Mouse (Mus musculus): ENCODE measurements around the gene Fam71b. TPM values are rescaled to one million over a fixed set of nuclear protein-coding genes. Genes with fewer than 3 reads are reported as not detected.

The Fam71b gene
- total RNA-seq (2021), result not detected

DNA sequence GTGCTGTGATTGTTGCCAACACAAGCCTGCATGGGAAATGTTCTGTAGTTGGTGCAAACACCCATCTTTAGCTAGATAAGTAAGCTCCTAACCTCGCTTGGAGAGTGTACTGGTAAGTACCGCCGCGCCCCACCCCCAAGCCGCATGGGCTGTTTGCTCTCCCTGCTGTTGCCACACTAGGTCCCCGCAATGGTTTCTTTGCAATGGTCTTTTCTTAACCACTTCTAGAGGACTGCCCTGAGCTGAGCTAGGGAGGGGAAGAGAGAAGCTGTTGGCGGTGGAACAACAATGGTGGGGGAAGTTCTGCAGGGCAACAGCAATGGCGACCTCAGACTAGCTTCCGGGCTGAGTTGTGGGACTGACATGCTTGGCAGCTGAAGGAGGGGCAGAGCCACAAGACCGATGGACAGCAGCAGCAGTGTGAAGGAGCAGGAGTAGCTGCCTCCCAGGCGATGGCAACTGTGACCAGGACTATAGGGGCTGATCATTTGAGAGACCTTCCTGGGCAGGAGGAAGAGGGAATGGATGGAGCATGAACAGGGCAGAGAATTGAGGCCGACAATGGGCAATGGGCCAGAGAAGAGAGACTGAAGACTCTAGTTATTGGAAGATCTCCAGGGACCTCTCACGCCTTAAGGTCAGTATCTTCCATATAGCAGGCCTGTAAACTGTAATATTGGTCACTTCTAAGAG lies at the start of gene Fam71b:
Fam71b (plus strand) TSS at position 393 of the 693 bp plus-strand sequence.
- DNase-seq, result no peak

GRCm38 (mm10) chr11:46347756-46348155 lies 48.6 kb upstream of the Fam71b start:
- no peak for DNase-seq

GRCm38 (mm10) chr11:46348416-46348815 lies 47.9 kb upstream of the Fam71b start:
- no peak for DNase-seq

GRCm38 (mm10) chr11:46349681-46350410 lies 46.5 kb upstream of the Fam71b start:
- no peak for DNase-seq

DNA sequence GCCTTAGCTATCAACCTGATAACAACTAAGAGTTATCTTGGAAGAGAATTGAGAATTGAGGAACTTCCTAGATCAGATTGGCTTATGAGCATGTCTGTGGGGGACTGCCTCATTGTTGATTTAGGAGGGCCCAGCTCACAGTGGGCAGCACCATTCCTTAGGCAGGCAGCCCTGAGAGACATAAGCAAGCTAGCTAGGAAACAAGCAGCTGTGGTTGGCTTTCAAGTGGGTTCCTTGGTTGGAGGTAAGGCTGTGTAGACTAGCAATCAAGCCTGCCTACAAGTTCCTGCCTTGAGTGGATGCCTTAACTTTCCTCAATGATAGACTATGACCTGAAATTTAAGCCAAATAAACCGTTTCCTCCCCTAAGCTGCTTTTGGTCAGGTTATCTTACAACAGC lies 38.0 kb upstream of the Fam71b start:
- no peak for DNase-seq

- no peak for DNase-seq
These were observed 35.2 kb upstream of the Fam71b start for GRCm38 (mm10) chr11:46360991-46361665.

DNA sequence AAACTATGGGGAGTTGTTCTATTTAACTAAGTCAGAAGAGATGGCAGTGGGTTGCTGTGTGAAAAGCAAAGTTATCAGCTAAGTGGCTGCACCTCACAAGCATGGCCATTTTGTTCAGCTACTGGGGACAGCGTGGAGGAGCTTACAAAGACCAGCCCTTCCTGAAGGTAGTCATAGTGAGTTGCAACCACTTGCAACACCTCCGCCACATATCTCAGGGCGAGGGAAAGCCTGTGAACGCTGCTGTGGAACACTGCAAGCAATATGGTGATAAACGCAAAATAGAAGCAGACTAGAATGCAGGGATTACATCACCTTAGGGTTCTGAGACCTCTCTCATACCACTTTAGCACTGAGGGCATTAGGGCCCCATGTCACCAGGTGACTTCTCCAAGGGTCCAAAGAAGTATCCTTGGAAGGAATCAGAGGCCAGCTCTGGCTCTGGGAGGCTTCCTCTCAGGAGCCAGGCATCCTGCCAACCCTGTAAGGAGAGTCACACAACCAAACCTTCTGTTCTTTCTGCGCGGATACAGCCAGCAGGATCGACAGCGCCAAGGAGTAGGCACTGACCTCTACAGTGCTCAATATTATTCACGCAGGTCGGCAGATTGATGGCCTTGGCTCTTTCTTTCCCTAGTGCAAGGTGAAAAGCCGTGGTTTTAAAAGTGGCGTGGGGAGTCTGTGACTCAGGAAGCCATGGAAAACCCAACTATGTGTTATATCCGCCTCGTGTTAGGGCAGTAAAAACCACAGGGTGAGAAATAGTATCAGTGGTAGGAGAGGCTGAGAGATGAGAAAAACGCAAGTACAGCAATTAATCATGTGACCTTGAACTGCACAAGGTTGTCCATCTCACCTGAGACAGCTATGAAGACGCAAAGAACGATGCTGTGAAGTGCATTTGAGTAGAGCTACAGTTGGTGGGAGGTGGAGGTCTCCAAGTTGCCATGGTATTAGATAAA lies 34.0 kb upstream of the Fam71b start:
- no peak for DNase-seq

- DNase-seq, result no peak
These were observed 32.5 kb upstream of the Fam71b start for GRCm38 (mm10) chr11:46363864-46364263.

DNA sequence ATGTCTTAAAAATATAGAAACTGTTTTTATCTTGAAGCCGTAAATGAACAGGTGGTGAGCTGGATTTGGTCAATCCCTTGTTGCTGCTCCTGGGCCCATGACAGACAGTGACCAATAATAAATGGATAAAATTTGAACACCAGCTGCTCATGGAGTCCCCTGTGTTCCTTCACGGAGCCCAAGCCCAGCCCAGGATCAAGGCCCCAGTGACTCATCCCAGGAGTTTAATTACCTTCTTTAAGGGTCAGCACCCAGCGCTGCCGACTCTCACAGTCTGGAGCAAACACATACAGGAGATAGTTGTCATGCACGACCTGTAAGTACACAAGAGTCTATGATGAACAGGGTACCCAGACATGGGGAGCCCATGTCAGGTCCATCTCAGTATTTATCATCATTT lies 30.6 kb upstream of the Fam71b start:
- no peak for DNase-seq

GRCm38 (mm10) chr11:46366357-46366756 lies 30.0 kb upstream of the Fam71b start:
- no peak for DNase-seq

GRCm38 (mm10) chr11:46370457-46370856 lies 25.9 kb upstream of the Fam71b start:
- no peak for DNase-seq

GRCm38 (mm10) chr11:46371250-46371649 lies 25.1 kb upstream of the Fam71b start:
- DNase-seq, result no peak

- DNase-seq, result no peak
These were observed 23.9 kb upstream of the Fam71b start for GRCm38 (mm10) chr11:46372331-46372953.

- DNase-seq, result no peak
These were observed 23.0 kb upstream of the Fam71b start for GRCm38 (mm10) chr11:46373071-46374030.

- no peak for DNase-seq
These were observed 21.3 kb upstream of the Fam71b start for GRCm38 (mm10) chr11:46375015-46375414.

DNA sequence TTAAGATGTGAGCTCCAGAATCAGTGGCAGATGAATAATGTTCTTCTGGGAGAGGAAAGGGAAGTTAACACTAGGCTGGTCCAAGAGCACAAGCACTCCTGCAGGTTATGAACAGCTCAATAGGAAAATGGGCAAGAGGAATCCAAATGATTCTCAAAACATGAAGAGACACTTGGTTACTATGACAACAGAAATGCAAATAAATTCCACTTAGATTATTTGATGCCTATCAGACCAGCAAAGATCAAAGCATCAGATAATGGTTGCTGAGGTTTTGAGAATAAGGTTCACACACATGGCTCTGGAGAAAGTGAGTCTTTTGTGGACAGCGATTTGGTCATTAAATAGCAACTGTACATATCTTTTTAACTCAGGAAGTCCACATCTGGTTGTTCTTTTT lies 19.0 kb upstream of the Fam71b start:
- DNase-seq, result no peak

DNA sequence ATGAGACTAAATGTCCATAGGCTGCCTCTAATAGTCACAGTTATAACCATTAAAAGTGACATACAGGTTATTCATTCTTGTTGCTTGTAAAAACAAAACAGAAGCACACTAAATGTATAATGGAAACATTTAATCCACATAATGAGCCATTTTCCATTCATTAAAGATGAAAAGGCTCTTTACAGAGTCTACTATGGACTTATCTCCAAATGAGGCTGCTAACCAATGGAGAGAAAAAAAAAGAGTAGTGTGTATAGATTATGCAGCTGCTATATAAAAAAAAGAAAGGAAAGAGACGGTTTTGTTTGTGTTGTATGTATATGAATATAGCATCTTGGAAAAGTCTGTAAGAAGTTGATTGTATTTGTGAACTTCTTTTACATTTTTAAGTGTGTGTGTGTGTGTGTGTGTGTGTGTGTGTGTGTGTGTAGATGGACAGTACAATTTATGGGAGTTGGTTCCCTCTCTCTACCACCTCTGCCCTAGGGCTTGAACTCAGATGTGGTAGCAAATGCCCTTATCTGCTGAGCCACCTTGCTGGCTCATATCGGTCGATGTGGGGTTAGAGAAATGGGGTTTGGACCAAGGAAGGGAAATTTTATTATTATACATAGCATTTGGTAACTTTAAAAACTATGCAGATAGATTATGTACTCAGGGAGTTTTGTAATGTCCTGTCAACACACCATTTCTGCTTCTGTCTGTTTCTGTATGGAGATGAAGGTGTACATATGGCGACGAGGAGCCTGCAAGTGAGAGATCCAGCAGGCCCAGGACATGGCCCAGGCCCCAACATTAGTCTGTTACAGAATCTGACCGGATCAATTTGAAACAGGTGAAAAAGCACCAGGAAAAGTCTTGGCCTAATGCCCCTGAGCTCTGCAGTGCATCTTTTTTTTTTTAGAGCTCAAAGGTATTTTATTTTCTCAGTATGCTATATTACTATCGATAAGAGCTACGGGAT lies 18.3 kb upstream of the Fam71b start:
- DNase-seq, result no peak

- DNase-seq, result no peak
These were observed 16.2 kb upstream of the Fam71b start for GRCm38 (mm10) chr11:46380097-46380675.

DNA sequence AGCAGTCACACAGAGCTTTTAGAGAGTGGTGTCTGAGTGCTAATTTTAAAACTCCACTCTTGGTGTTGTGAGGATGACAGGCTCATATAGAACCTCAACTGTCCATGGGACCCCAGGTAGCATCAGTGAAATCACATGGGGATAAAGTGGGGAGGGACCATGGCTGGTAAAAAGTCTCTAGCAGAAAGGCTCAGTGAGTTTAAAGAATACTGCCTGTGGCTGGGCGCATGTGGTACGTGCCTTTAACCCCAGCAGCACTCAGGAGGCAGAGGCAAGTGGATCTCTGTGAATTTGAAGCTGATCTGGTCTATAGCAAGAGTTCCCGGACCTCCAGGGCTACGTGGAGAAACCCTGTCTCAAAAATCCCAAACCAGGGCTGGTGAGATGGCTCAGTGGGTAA lies 13.9 kb upstream of the Fam71b start:
- DNase-seq, result no peak
